Mouse (Mus musculus): ENCODE data around the gene Il18r1. TPM values are rescaled to one million over a fixed set of nuclear protein-coding genes. Genes with fewer than 3 reads are reported as not detected.

Gene Il18r1
- total RNA-seq (2023): 27.0 and 35.2 TPM in 2 replicates

GRCm38 (mm10) chr1:40465477-40466430, at the start of gene Il18r1:
Gene Il18r1 (plus strand): TSS chr1:40465552.

DNA sequence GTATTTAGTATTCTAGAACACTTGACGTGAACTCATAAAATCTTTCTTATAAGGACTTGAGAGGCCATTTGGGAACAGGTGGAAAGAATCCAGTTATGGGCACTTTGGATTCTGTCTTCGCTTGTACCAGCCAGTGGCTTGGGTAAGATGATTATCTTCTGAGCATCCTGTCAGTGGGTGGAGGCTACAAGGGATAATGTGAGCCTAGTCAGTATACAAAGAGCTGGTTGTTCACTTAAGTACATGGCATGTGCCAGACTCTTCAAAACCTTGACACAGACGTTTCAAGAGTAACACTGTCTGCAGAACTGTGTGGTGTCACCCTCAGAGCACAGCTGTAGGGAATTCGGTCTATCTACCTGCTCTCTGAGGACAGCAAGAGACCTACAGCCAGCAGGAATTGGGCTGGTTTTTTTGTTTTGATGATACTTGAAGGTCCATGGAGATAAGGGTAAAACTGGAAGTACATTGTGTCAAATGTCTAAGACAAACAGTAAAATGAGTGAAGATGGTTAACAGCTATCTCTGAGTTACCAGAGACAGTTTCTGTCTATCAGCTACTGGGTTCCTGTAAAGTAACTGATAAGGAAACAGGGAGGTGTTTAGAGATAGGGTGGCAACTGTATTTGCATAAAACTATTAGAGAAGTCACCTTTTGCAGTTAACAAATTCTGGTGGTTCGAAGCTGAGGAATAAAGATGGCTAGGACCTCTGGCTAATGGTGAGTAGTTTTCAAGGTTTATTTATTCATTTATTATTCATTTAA, 36.3 kb upstream of the Il18r1 start, which contains the start of gene Il1rl1:
Gene Il1rl1 (plus strand): TSS at position 661 of the 766 bp plus-strand sequence.

DNA sequence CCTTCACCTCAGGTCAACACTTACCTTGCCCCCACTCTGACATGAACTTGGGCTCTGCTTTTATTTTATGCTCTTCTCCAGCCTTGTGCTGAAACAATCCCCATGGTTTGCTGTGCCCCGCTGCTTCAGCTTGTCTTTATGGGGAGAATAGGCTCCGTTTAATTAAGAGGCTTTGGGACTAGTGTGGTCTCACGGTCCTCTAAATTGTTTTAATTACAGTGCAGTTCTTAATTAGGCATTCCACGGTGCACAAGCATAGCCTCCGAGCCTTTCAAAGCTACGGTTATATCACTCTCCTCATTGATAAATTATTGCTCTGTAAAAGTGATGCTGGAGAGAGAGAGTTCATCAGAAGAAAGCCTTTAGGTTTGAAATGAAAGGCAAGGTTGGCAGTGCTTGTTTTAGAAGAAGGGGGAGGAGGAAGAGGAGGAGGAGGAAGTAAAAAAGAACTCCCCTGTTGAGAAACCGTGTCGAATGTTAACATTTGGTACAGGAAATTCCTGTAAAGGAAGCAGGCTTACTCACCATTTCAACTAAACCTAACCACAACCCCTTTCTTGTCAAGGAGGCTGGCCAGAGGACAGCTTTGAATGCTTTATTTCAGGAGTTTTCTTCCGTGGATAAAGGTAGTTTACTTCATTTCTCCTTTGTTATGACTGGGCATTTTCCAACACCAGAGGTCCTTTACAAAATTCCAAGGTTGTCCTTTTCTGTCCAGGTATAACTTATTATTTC, 49.7 kb downstream of the Il18r1 start, which contains the start of gene Il18rap:
Gene Il18rap (plus strand): TSS at position 512 of the 735 bp plus-strand sequence.

Other genes starting within 250 kb of the Il18r1 start
- gene Il1r1, start 240.5 kb upstream of the Il18r1 start, total RNA-seq (2023): 0.95 and 1.4 TPM in 2 replicates
- 7.0 and 11.0 TPM in 2 replicates for gene Il1rl2, start 140.9 kb upstream of the Il18r1 start, total RNA-seq (2023)
- 6.2 and 8.9 TPM in 2 replicates for gene Il1rl1, start 36.0 kb upstream of the Il18r1 start, total RNA-seq (2023)
- 300 and 435 TPM in 2 replicates for gene Il18rap, start 49.8 kb downstream of the Il18r1 start, total RNA-seq (2023)
- not detected in 2 replicates for gene Slc9a4, start 114.5 kb downstream of the Il18r1 start, total RNA-seq (2023)
- 0.07 and 0.16 TPM in 2 replicates for gene Slc9a2, start 215.0 kb downstream of the Il18r1 start, total RNA-seq (2023)

All from neutrophil, adult 65 days (primary cell).